Mouse (Mus musculus) midbrain, embryonic 11.5 days (tissue): ENCODE measurements at regions not wholly inside any gene's neighbourhood (a gene's known extent, or its start where the extent isn't known, plus 50 kb on each side); places are given as distances from the start of the nearest gene placed in this dataset.

Experiments used
- ATAC-seq: fragments of 200-750 bp; cut with Nextera tagmentation; 2 replicates; pipeline ENCODE4 v1.8.0; 2017; ENCODE audit warnings: moderate TSS enrichment, moderate library complexity; ENCODE audit not compliant: low FRiP score
- DNase-seq: peaks from one replicate; pipeline ENCODE4 v3.0.0; 2015; ENCODE audit warnings: low spot score; ENCODE audit errors: missing footprints
- H3K27ac ChIP-seq: fragments of 300-500 bp; sonication (generic); 2 replicates; pipeline ENCODE4 v1.5.1; 2014; ENCODE audit warnings: low read depth, low read length
- H3K27me3 ChIP-seq: fragments of 300-500 bp; sonication (generic); 2 replicates; pipeline ENCODE4 v1.6.1; 2014; ENCODE audit warnings: mild to moderate bottlenecking, low read length, moderate library complexity, mixed read lengths; ENCODE audit not compliant: control insufficient read depth, insufficient read depth
- H3K36me3 ChIP-seq: fragments of 300-500 bp; sonication (generic); 2 replicates; pipeline ENCODE4 v1.6.1; 2014; ENCODE audit warnings: mild to moderate bottlenecking, low read length, moderate library complexity, mixed read lengths; ENCODE audit not compliant: control insufficient read depth, insufficient read depth
- H3K4me1 ChIP-seq: fragments of 300-500 bp; sonication (generic); 2 replicates; pipeline ENCODE4 v1.6.1; 2014; ENCODE audit warnings: low read length; ENCODE audit not compliant: control insufficient read depth, insufficient read depth
- H3K4me2 ChIP-seq: fragments of 300-500 bp; sonication (generic); 2 replicates; pipeline ENCODE4 v1.6.1; 2014; ENCODE audit warnings: mild to moderate bottlenecking, moderate library complexity
- H3K4me3 ChIP-seq: fragments of 300-500 bp; sonication (generic); 2 replicates; pipeline ENCODE4 v1.5.1; 2014; ENCODE audit warnings: low read depth, low read length
- H3K9ac ChIP-seq: fragments of 300-500 bp; sonication (generic); 2 replicates; pipeline ENCODE4 v1.6.1; 2014; ENCODE audit warnings: low read length
- H3K9me3 ChIP-seq: fragments of 300-500 bp; sonication (generic); 2 replicates; pipeline ENCODE4 v1.6.1; 2016; ENCODE audit warnings: low read length; ENCODE audit not compliant: control insufficient read depth
- WGBS: fragments of 180-500 bp; shearing (Covaris S2); extraction: QIAGEN DNeasy Blood & Tissue Kit; methylation state at CpG from one replicate; pipeline ENCODE4 v1.1.7; 2014; 5-methylcytosine and 5-hydroxymethylcytosine counted together

GRCm38 (mm10) chr15:96210721-96211400, 76.5 kb upstream of the Arid2 start:
- DNase-seq (no peak), ATAC-seq (no peak)
- no peaks in the 10 kb centered on the region for H3K27me3 ChIP-seq
- H3K27ac ChIP-seq: no peak overlapping the region
- 84% methylated on average over 11 of the region's 11 CpGs for WGBS
- H3K36me3 ChIP-seq: no peaks in the 10 kb centered on the region
- H3K9ac ChIP-seq: no peak overlapping the region
- no peaks in the 10 kb centered on the region for H3K4me1 ChIP-seq
- no peak overlapping the region for H3K4me2 ChIP-seq
- no peak overlapping the region for H3K4me3 ChIP-seq
- H3K9me3 ChIP-seq: no peaks in the 10 kb centered on the region

DNA sequence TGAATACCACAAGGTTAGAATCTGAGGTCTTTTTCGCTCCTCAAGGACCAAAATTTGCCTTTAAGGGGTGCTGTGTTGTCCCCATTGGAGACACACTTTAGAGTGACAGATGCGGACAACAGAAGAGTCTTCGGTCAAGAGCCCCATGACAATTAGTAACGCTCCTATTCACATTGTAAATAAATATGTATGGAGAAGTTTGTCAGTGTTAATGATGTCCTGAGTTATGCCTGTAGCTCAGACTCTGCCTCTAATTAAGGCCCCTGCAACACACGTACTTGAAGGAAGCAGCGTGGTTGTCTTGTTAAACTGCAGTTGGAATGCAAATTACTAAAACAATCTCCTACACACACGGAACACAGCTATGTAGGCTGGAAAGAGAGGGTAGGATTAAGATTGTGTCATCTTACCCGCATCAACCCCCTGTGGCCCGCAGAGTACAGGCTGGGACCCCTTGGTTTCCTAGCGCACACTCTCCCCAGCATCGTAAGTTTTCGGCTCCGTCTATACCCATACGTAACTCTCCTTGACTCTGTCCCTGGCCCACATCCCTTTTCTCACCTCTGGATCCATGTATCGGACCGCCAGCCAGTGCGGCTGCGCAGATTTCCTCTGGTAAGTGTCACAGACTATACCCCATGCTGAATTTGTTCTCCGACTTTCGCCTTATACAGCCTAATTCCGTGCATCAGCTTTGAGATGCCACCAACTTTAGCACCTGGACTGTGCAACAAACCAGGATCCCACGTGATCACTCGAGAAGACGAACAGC, 73.6 kb upstream of the Arid2 start:
- no peak overlapping the region for H3K4me3 ChIP-seq
- WGBS: 85% methylated on average over 24 of the region's 24 CpGs

DNA sequence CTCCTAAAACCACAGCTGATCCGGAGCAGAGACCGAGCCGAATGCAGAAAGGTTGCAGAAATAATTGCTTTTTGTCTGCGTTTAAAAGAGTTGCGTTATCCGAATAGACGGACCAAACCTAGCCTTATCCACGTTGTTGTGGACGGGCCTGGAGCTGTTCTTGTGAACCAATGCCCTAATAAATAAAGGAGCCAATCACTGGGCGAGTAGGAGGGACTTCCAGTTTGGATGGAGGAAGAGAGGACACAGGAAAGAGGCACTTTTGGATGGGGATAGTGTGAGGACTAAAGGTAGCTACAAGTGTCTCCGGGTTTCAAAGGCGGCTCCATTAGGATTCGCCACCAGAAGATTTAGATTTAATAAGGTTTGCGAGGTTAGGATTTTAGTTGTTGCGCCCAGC, 69.4 kb upstream of the Arid2 start:
- WGBS: 92% methylated on average over 15 of the region's 15 CpGs
- no peaks in the 10 kb centered on the region for H3K27me3 ChIP-seq
- no peak overlapping the region for H3K4me3 ChIP-seq
- H3K9ac ChIP-seq: no peak overlapping the region
- no peak for ATAC-seq
- H3K4me1 ChIP-seq: no peaks in the 10 kb centered on the region
- no peaks in the 10 kb centered on the region for H3K9me3 ChIP-seq
- H3K4me2 ChIP-seq: no peak overlapping the region
- H3K27ac ChIP-seq: no peak overlapping the region
- no peaks in the 10 kb centered on the region for H3K36me3 ChIP-seq
- DNase-seq: no peak

More for the DNA sequence above, 73.6 kb upstream of the Arid2 start:
- no peaks in the 10 kb centered on the region for H3K36me3 ChIP-seq
- no peaks in the 10 kb centered on the region for H3K4me1 ChIP-seq
- ATAC-seq (no peak), DNase-seq (no peak)
- H3K9ac ChIP-seq: no peak overlapping the region
- H3K9me3 ChIP-seq: no peaks in the 10 kb centered on the region
- H3K27me3 ChIP-seq: no peaks in the 10 kb centered on the region
- no peak overlapping the region for H3K4me2 ChIP-seq
- no peak overlapping the region for H3K27ac ChIP-seq

GRCm38 (mm10) chr15:96219746-96220145, 67.6 kb upstream of the Arid2 start:
- no peaks in the 10 kb centered on the region for H3K36me3 ChIP-seq
- H3K4me3 ChIP-seq: no peak overlapping the region
- H3K27me3 ChIP-seq: no peaks in the 10 kb centered on the region
- no peak overlapping the region for H3K9ac ChIP-seq
- ATAC-seq (no peak), DNase-seq (no peak)
- no peaks in the 10 kb centered on the region for H3K9me3 ChIP-seq
- no peak overlapping the region for H3K4me2 ChIP-seq
- no peak overlapping the region for H3K27ac ChIP-seq
- WGBS: 87% methylated on average over 7 of the region's 7 CpGs
- H3K4me1 ChIP-seq: no peaks in the 10 kb centered on the region

- no peak overlapping the region for H3K4me3 ChIP-seq
These were observed 55.3 kb upstream of the Arid2 start for GRCm38 (mm10) chr15:96231969-96232368.

DNA sequence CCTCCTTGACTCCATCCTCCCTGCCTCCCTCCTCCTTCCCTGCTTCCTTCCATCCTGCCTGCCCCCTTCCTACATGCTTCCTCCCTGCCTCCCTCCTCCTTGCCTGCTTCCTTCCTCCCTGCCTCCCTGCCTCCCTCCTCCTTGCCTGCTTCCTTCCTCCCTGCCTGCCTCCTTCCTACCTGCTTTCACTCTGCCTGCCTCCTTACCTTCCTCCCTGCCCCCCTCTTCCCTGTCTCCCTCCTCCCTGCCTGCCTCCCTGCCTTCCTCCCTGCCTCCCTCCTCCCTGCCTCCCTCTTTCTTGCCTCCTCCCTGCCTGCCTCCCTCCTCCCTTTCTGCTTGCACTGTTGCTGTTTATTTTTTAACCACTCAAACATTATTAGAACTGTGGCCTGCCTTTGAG, 54.2 kb upstream of the Arid2 start:
- Histone ChIP-seq H3K27ac (no peak overlapping the region), H3K27me3 (no peaks in the 10 kb centered on the region), H3K4me2 (no peak overlapping the region), H3K4me1 (no peaks in the 10 kb centered on the region), H3K4me3 (no peak overlapping the region), H3K36me3 (no peaks in the 10 kb centered on the region), H3K9me3 (no peaks in the 10 kb centered on the region), H3K9ac (no peak overlapping the region)
- DNase-seq: no peak
- no peak for ATAC-seq

More at GRCm38 (mm10) chr15:96231969-96232368, 55.3 kb upstream of the Arid2 start:
- Histone ChIP-seq H3K27me3 (no peaks in the 10 kb centered on the region), H3K4me2 (no peak overlapping the region), H3K9me3 (no peaks in the 10 kb centered on the region), H3K4me1 (no peaks in the 10 kb centered on the region), H3K27ac (no peak overlapping the region), H3K36me3 (no peaks in the 10 kb centered on the region), H3K9ac (no peak overlapping the region)
- DNase-seq (no peak), ATAC-seq (no peak)
- 87% methylated on average over 3 of the region's 3 CpGs for WGBS

DNA sequence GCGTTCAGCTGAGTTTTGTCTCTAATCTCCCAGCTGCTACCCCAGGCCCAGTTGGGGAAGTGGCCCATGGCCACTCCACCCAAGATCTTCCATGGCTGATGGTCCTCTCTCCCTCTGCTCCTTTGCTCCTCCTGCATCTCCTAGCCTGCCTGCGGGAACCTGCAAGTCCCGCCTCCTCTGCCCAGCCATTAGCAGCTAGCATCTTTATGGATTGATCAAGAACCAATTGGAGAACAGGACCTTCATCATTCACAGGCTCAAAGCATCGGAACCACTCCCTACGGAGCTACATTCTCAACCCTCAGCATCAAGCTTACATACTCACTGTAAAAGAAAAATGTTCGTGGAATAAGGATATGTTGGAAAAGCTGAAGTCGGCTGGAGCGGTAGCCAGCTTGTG, 52.5 kb upstream of the Arid2 start:
- DNase-seq (no peak), ATAC-seq (0 out of 2 replicates have a peak, but pooled peaks have one; percentile 7)
- Histone ChIP-seq H3K36me3 (no peaks in the 10 kb centered on the region), H3K4me2 (no peak overlapping the region), H3K27ac (no peak overlapping the region), H3K9ac (no peak overlapping the region), H3K9me3 (no peaks in the 10 kb centered on the region), H3K4me1 (no peaks in the 10 kb centered on the region), H3K4me3 (no peak overlapping the region), H3K27me3 (no peaks in the 10 kb centered on the region)
- 63% methylated on average over 8 of the region's 8 CpGs for WGBS
